Mouse (Mus musculus): Measurements from ENCODE around the gene Odf3l1. TPM values are rescaled to one million over a fixed set of nuclear protein-coding genes. Genes with fewer than 3 reads are reported as not detected.

Gene Odf3l1
- total and polyA plus RNA-seq, 3 experiments: not detected

DNA sequence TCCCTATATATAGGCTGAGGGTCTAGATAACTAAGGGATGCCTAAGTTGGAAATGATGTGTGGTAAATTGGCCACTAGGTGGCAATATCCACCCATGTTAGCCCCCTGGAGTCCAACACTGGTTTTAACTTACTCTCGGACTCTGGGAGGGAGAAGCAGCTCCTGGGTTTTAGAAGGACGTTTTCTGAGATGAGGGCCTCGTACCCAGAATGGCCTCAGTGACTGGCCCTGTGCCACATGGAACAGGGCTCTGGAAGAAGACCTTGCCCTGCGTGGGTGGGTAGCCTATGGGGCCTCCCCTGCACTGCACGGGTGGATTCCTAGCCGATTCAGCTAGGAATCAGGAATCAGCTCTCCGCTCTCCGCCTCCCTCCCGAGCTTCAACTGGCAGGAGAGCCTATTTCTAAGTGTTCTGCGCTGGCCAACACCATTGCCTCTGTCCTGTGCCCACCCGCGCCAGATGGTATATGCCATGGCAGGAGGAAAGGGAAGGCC, 27.1 kb upstream of the Odf3l1 start:
- Histone ChIP-seq H3K4me1 (ENCODE audit: control insufficient read depth in 1 of 2, insufficient read depth in 2 of 2, low read length in 2 of 2) (no peaks in the 10 kb centered on the region), H3K36me3 (ENCODE audit: control insufficient read depth in 1 of 2, insufficient read depth in 2 of 2, low read length in 2 of 2) (no peaks in the 10 kb centered on the region), H3K27me3 (ENCODE audit: control insufficient read depth in 1 of 2, insufficient read depth in 2 of 2, low read length in 2 of 2) (no peaks in the 10 kb centered on the region), H3K9me3 (replicated peaks; ENCODE audit: insufficient read depth, low read length) (no peaks in the 10 kb centered on the region), H3K4me3 (ENCODE audit: control insufficient read depth in 1 of 2, insufficient read depth in 1 of 2, low read depth in 2 of 2, low read length in 2 of 2) (peak overlapping the region in 1 of 2 experiments; percentile 24; a peak in 2 of 4 replicates), H3K9ac (ENCODE audit: control insufficient read depth, low read depth, low read length, poor library complexity, severe bottlenecking) (peak overlapping the region; percentile 30), H3K27ac (ENCODE audit: control insufficient read depth, low read depth, low read length) (no peak overlapping the region), H3K79me2 (ENCODE audit: control insufficient read depth, insufficient read depth, low read length, poor library complexity) (no peaks in the 10 kb centered on the region)
- TF ChIP-seq CTCF (IDR thresholded peaks at IDR 0.05 in 2 of 3, conservative IDR thresholded peaks at IDR 0.05 in 1 of 3; ENCODE audit: control insufficient read depth in 1 of 3, insufficient read depth in 1 of 3, low read depth in 2 of 3, low read length in 3 of 3, poor library complexity in 1 of 3, severe bottlenecking in 1 of 3) (peak; percentile 70 to 99 (median 83)), EP300 (IDR thresholded peaks at IDR 0.05; ENCODE audit: low read depth in 1 of 2, low read length in 2 of 2) (no peak), HCFC1 (IDR thresholded peaks at IDR 0.05; ENCODE audit: low read depth, low read length) (0 out of 2 replicates have a peak, but pooled peaks have one; percentile 13), RAD21 (IDR thresholded peaks at IDR 0.05; ENCODE audit: low read depth, low read length) (peak; percentile 100), ZC3H11A (IDR thresholded peaks at IDR 0.05; ENCODE audit: low read depth, low read length) (peak; percentile 91), SIN3A (IDR thresholded peaks at IDR 0.05; ENCODE audit: low read length) (peak; percentile 50; the same call in 1 of the 2 replicates), KAT2A (conservative IDR thresholded peaks at IDR 0.05; ENCODE audit: low read depth, low read length) (no peak), ELF1 (IDR thresholded peaks at IDR 0.05; ENCODE audit: low read depth, low read length) (no peak), ZNF384 (IDR thresholded peaks at IDR 0.05; ENCODE audit: low read depth, low read length) (0 out of 2 replicates have a peak, but pooled peaks have one; percentile 27), MXI1 (IDR thresholded peaks at IDR 0.05; ENCODE audit: low read depth, low read length) (no peak), TBP (IDR thresholded peaks at IDR 0.05; ENCODE audit: low read depth, low read length) (no peak), SMC3 (IDR thresholded peaks at IDR 0.05; ENCODE audit: low read depth, low read length) (peak; percentile 92), MYC (IDR thresholded peaks at IDR 0.05; ENCODE audit: low read depth, low read length) (0 out of 2 replicates have a peak, but pooled peaks have one; percentile 50), ZMIZ1 (IDR thresholded peaks at IDR 0.05; ENCODE audit: low read depth, low read length) (no peak)
- DNase-seq (ENCODE audit: low read depth, low spot score): peak; percentile 92

DNA sequence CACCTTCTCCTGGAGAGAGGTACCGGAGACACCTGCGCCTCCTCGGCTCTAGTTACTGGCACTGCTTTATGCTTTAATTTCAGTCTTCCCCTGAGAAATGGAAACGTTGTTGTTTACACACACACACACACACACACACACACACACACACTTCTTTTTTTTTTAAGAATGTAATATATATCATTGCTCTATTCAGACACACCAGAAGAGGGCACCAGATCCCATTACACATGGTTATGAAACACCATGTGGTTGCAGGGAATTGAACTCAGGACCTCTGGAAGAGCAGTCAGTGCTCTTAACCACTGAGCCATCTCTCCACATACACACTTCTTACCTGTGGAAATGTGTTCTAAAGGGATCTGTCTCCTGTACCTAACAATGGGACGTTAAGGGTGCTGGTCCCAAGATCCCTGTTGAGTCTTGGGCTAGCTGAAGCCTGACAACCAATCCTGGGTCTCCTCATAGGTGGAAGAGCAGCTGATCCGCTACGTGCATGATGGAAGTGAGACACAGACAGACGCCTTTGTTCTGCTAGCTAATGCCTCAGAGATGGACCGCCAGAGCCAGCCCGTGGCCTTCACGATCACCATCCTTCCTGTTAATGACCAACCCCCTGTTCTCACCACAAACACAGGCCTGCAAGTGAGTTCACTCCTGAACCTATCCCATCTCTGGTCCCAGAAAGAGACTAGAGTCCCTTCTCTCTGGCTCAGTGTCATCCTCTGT, 26.2 kb upstream of the Odf3l1 start:
- Histone ChIP-seq H3K4me3 (ENCODE audit: control insufficient read depth in 1 of 2, insufficient read depth in 1 of 2, low read depth in 2 of 2, low read length in 2 of 2) (peak overlapping the region; percentile 68 to 74), H3K9me3 (replicated peaks; ENCODE audit: insufficient read depth, low read length) (no peaks in the 10 kb centered on the region), H3K4me1 (ENCODE audit: control insufficient read depth in 1 of 2, insufficient read depth in 2 of 2, low read length in 2 of 2) (no peaks in the 10 kb centered on the region), H3K9ac (ENCODE audit: control insufficient read depth, low read depth, low read length, poor library complexity, severe bottlenecking) (peak overlapping the region; percentile 73), H3K27me3 (ENCODE audit: control insufficient read depth in 1 of 2, insufficient read depth in 2 of 2, low read length in 2 of 2) (no peaks in the 10 kb centered on the region), H3K36me3 (ENCODE audit: control insufficient read depth in 1 of 2, insufficient read depth in 2 of 2, low read length in 2 of 2) (no peaks in the 10 kb centered on the region), H3K79me2 (ENCODE audit: control insufficient read depth, insufficient read depth, low read length, poor library complexity) (no peaks in the 10 kb centered on the region), H3K27ac (ENCODE audit: control insufficient read depth, low read depth, low read length) (no peak overlapping the region)
- DNase-seq (ENCODE audit: low read depth, low spot score): peak; percentile 46
- TF ChIP-seq MYB (IDR thresholded peaks at IDR 0.05; ENCODE audit: low read depth, low read length): no peak
- 0 out of 2 replicates have a peak, but pooled peaks have one; percentile 22 for TF ChIP-seq MXI1 (IDR thresholded peaks at IDR 0.05; ENCODE audit: low read depth, low read length)
- TF ChIP-seq GABPA (IDR thresholded peaks at IDR 0.05; ENCODE audit: low read depth, low read length): no peak
- peak; percentile 13 to 54 (median 42); a peak in 3 of 6 replicates for TF ChIP-seq CTCF (IDR thresholded peaks at IDR 0.05 in 2 of 3, conservative IDR thresholded peaks at IDR 0.05 in 1 of 3; ENCODE audit: control insufficient read depth in 1 of 3, insufficient read depth in 1 of 3, low read depth in 2 of 3, low read length in 3 of 3, poor library complexity in 1 of 3, severe bottlenecking in 1 of 3)
- no peak for TF ChIP-seq BHLHE40 (IDR thresholded peaks at IDR 0.05; ENCODE audit: borderline replicate concordance, low read depth, low read length)
- no peak for TF ChIP-seq ZC3H11A (IDR thresholded peaks at IDR 0.05; ENCODE audit: low read depth, low read length)
- no peak for TF ChIP-seq MAFK (IDR thresholded peaks at IDR 0.05; ENCODE audit: borderline replicate concordance, low read depth, low read length)
- no peak for TF ChIP-seq ELF1 (IDR thresholded peaks at IDR 0.05; ENCODE audit: low read depth, low read length)
- peak; percentile 83 for TF ChIP-seq ZNF384 (IDR thresholded peaks at IDR 0.05; ENCODE audit: low read depth, low read length)
- TF ChIP-seq POLR2AphosphoS2 (IDR thresholded peaks at IDR 0.05; ENCODE audit: low read length): no peak
- TF ChIP-seq ZKSCAN1 (IDR thresholded peaks at IDR 0.05; ENCODE audit: low read depth, low read length): no peak
- TF ChIP-seq EP300 (IDR thresholded peaks at IDR 0.05; ENCODE audit: low read depth in 1 of 2, low read length in 2 of 2): no peak
- no peak; the same call in 1 of the 2 replicates for TF ChIP-seq MAX (IDR thresholded peaks at IDR 0.05; ENCODE audit: low read length)
- no peak for TF ChIP-seq JUND (IDR thresholded peaks at IDR 0.05; ENCODE audit: low read depth, low read length)
- TF ChIP-seq SIN3A (IDR thresholded peaks at IDR 0.05; ENCODE audit: low read length): no peak; the same call in 1 of the 2 replicates
- peak; percentile 88 for TF ChIP-seq MYC (IDR thresholded peaks at IDR 0.05; ENCODE audit: low read depth, low read length)
- TF ChIP-seq NRF1 (IDR thresholded peaks at IDR 0.05; ENCODE audit: insufficient read depth, low read depth, low read length, poor library complexity, severe bottlenecking): no peak
- TF ChIP-seq GATA1 (IDR thresholded peaks at IDR 0.05; ENCODE audit: low read depth, low read length): no peak
- TF ChIP-seq POLR2AphosphoS5 (IDR thresholded peaks at IDR 0.05; ENCODE audit: borderline replicate concordance, low read depth, low read length): no peak
- TF ChIP-seq SMC3 (IDR thresholded peaks at IDR 0.05; ENCODE audit: low read depth, low read length): no peak
- peak; percentile 6; the same call in 1 of the 2 replicates for TF ChIP-seq RAD21 (IDR thresholded peaks at IDR 0.05; ENCODE audit: low read depth, low read length)
- TF ChIP-seq CHD2 (IDR thresholded peaks at IDR 0.05; ENCODE audit: low read length): no peak
